27 mouse cellular contexts compared by ENCODE assay signal in genomic region chr4:128116331-128116730, GRCm38 (mm10).
DNase-seq lines count a peak whose midpoint lies in the region; ATAC-seq lines count a peak whose summit lies in the region.
"Had no signal": no experiment of that assay in that cellular context is flagged by ENCODE, and none has a peak within 500 bp of the region (broad histone marks: within the 10 kb centered on the region; RNA-seq: fewer than 3 reads in every experiment).

No protein-coding gene starts in this region.

- H3K36me3 ChIP-seq in heart, embryonic 11.5 days (ENCODE audit: control insufficient read depth, insufficient read depth, low read length): no peaks in the 10 kb centered on the region
- H3K36me3 ChIP-seq in midbrain, embryonic 15.5 days (replicated peaks): no peaks in the 10 kb centered on the region
- H3K36me3 ChIP-seq in midbrain, embryonic 13.5 days: no peaks in the 10 kb centered on the region
- H3K36me3 ChIP-seq: forebrain, embryonic 12.5 days; heart, embryonic 13.5 days; hindbrain, embryonic 12.5 days; limb, embryonic 13.5 days; midbrain, embryonic 12.5 days; stomach, embryonic 15.5 days had no signal

- H3K9me3 ChIP-seq in heart, embryonic 11.5 days (replicated peaks; ENCODE audit: control insufficient read depth, low read length): no peaks in the 10 kb centered on the region
- H3K9me3 ChIP-seq in midbrain, embryonic 15.5 days: no peaks in the 10 kb centered on the region
- no peaks in the 10 kb centered on the region for H3K9me3 ChIP-seq in midbrain, embryonic 13.5 days
- H3K9me3 ChIP-seq: forebrain, embryonic 12.5 days; heart, embryonic 13.5 days; hindbrain, embryonic 12.5 days; limb, embryonic 13.5 days; midbrain, embryonic 12.5 days; stomach, embryonic 15.5 days had no signal

- WGBS in heart, embryonic 11.5 days (ENCODE audit: insufficient replicate concordance): 33% methylated on average over 7 of the region's 7 CpGs
- 61% methylated on average over 7 of the region's 7 CpGs for WGBS in midbrain, embryonic 15.5 days
- 66% methylated on average over 7 of the region's 7 CpGs for WGBS in midbrain, embryonic 13.5 days

- peak; percentile 31; the same call in 1 of the 2 replicates for ATAC-seq in heart, embryonic 11.5 days (replicated peaks; ENCODE audit: insufficient number of reproducible peaks, low FRiP score, low TSS enrichment)
- ATAC-seq in midbrain, embryonic 15.5 days (replicated peaks): peak; percentile 27; the same call in 1 of the 2 replicates
- no peak for ATAC-seq in midbrain, embryonic 13.5 days
- ATAC-seq: activated CD4-positive, CD25-positive, alpha-beta regulatory T cell, adult 4 months; forebrain, postnatal 0 days; intestine, postnatal 0 days; lung, postnatal 0 days had no signal

- no peak overlapping the region for H3K4me2 ChIP-seq in heart, embryonic 11.5 days
- H3K4me2 ChIP-seq in midbrain, embryonic 15.5 days: no peak overlapping the region
- H3K4me2 ChIP-seq in midbrain, embryonic 13.5 days (replicated peaks): no peak overlapping the region
- H3K4me2 ChIP-seq: forebrain, embryonic 12.5 days; heart, embryonic 13.5 days; hindbrain, embryonic 12.5 days; limb, embryonic 13.5 days; liver, embryonic 11.5 days; midbrain, embryonic 12.5 days; stomach, embryonic 15.5 days had no signal

- H3K4me3 ChIP-seq in heart, embryonic 11.5 days (ENCODE audit: low read depth, low read length): no peak overlapping the region
- no peak overlapping the region for H3K4me3 ChIP-seq in midbrain, embryonic 15.5 days
- H3K4me3 ChIP-seq in midbrain, embryonic 13.5 days (replicated peaks): no peak overlapping the region
- H3K4me3 ChIP-seq: erythroblast, embryonic 14.5 days; forebrain, embryonic 12.5 days; heart, embryonic 13.5 days; hindbrain, embryonic 12.5 days; limb, embryonic 13.5 days; midbrain, embryonic 12.5 days; stomach, embryonic 15.5 days had no signal

- H3K27ac ChIP-seq in heart, embryonic 11.5 days (ENCODE audit: low read depth, low read length): no peak overlapping the region
- no peak overlapping the region for H3K27ac ChIP-seq in midbrain, embryonic 15.5 days
- no peak overlapping the region for H3K27ac ChIP-seq in midbrain, embryonic 13.5 days
- H3K27ac ChIP-seq: forebrain, embryonic 12.5 days; heart, embryonic 13.5 days; hindbrain, embryonic 12.5 days; limb, embryonic 13.5 days; midbrain, embryonic 12.5 days; stomach, embryonic 15.5 days had no signal

- no peaks in the 10 kb centered on the region; the same call in 1 of the 2 replicates for H3K27me3 ChIP-seq in heart, embryonic 11.5 days (ENCODE audit: control insufficient read depth, insufficient read depth, low read length)
- H3K27me3 ChIP-seq in midbrain, embryonic 15.5 days (replicated peaks): no peaks in the 10 kb centered on the region
- no peaks in the 10 kb centered on the region for H3K27me3 ChIP-seq in midbrain, embryonic 13.5 days
- H3K27me3 ChIP-seq: CH12.LX; forebrain, embryonic 12.5 days; hindbrain, embryonic 12.5 days; limb, embryonic 13.5 days; midbrain, embryonic 12.5 days; stomach, embryonic 15.5 days had no signal

- 0 out of 2 replicates have a peak, but pooled peaks cover 2% of the 10 kb centered on the region for H3K4me1 ChIP-seq in heart, embryonic 11.5 days (ENCODE audit: control insufficient read depth, insufficient read depth, low read length)
- peaks cover 11% of the 10 kb centered on the region for H3K4me1 ChIP-seq in midbrain, embryonic 15.5 days
- H3K4me1 ChIP-seq in midbrain, embryonic 13.5 days (replicated peaks): peaks cover 17% of the 10 kb centered on the region
- H3K4me1 ChIP-seq: limb, embryonic 13.5 days; midbrain, embryonic 12.5 days; stomach, embryonic 15.5 days had no signal

- intact Hi-C loops in left cerebral cortex, postnatal 4 days (cut with DNase I): no loop called here

- H3K9ac ChIP-seq in heart, embryonic 11.5 days (ENCODE audit: low read depth, low read length): no peak overlapping the region
- H3K9ac ChIP-seq in midbrain, embryonic 15.5 days: no peak overlapping the region
- no peak overlapping the region for H3K9ac ChIP-seq in midbrain, embryonic 13.5 days (replicated peaks)
- H3K9ac ChIP-seq: forebrain, embryonic 12.5 days; forebrain, postnatal 0 days; heart, embryonic 13.5 days; hindbrain, embryonic 12.5 days; limb, embryonic 13.5 days; midbrain, embryonic 12.5 days; stomach, embryonic 15.5 days had no signal

- peak; percentile 6 for DNase-seq in adrenal gland, postnatal 10 days
- DNase-seq in adrenal gland, adult 2 months: no peak
- no peak for DNase-seq in heart, adult 18-20 months
- DNase-seq in left cerebral cortex, postnatal 4 days: peak; percentile 50
- DNase-seq in left cerebral cortex, adult 8-10 months (ENCODE audit: low spot score in 2 of 2): no peak
- DNase-seq: cerebellum, adult 11 months; cerebellum, adult 9-11 months; forebrain, postnatal 0 days; kidney, postnatal 25 days; right cerebral cortex, postnatal 25 days; thymus, adult 18-20 months; thymus, postnatal 25 days had no signal

Comparison
In these comparisons a context has a peak if more than half of its experiments do, and no peak if none do; other contexts are left out.
1. DNase-seq: peak in adrenal gland, postnatal 10 days (single experiment) and left cerebral cortex, postnatal 4 days (single experiment); none in adrenal gland, adult 2 months (single experiment), heart, adult 18-20 months (0 of 2) and left cerebral cortex, adult 8-10 months (0 of 2).